Mouse (Mus musculus) embryonic fibroblast, embryonic 13.5 days (primary cell): ENCODE measurements around the gene Fryl.

Experiments
- CTCF ChIP-seq: IDR thresholded peaks from 2 replicates; pipeline ENCODE4 v1.5.1; 2011; ENCODE audit warnings: mild to moderate bottlenecking, control low read depth, low read length, moderate library complexity, borderline replicate concordance; ENCODE audit not compliant: insufficient read depth
- POLR2A ChIP-seq: IDR thresholded peaks from 2 replicates; pipeline ENCODE4 v1.6.1; 2011; ENCODE audit warnings: low read depth, mild to moderate bottlenecking, control low read depth, low read length, moderate library complexity

DNA sequence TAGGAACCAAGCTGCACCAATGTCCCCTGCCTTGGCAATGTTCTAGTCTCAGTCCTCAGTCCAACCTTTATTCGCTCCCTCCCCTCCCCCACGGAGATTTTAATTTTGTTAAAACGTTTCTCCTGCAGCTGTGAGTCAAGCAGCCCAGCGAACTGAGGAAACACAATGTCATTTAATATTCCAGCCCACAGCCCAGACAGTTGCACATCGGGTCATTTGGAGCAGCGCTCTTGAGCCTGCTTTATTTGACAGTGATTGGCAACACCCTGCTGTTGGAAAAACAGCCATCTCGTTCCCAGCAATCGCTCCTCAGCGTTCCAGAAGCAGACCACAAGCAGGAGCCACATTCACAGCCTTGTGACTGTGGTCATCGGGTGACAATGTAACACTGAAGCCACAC lies 261.0 kb downstream of the Fryl start:
- TF ChIP-seq CTCF (no peak), POLR2A (no peak)
